Mouse (Mus musculus) mouse trophoblast stem cell (cell line): Measurements from ENCODE around the gene Olfr1302.

Source experiments
- in situ Hi-C, 2 experiments: fragments of 300-500 bp; cut with MseI, MboI; formaldehyde crosslinking; loops; 2 replicates in 1 of 2; 3 replicates in 1 of 2; pipeline ENCODE4 v1.15.1; 2025

The Olfr1302 gene

GRCm38 (mm10) chr2:111777129-111777528, at the start of gene Olfr1302:
TSS of gene Olfr1302 (plus strand) at chr2:111777429.
- in situ Hi-C loops, result no loop called here

- in situ Hi-C loops, result no loop called here
Observed at GRCm38 (mm10) chr2:111750706-111751105, 26.5 kb upstream of the Olfr1302 start, which contains the start of gene Olfr1301. TSS of gene Olfr1301 (plus strand) at chr2:111751006.

GRCm38 (mm10) chr2:111812936-111813335, 35.7 kb downstream of the Olfr1302 start:
- in situ Hi-C loops, result no loop called here

GRCm38 (mm10) chr2:111820240-111820639, 43.0 kb downstream of the Olfr1302 start, which contains the start of gene Olfr1303:
TSS of gene Olfr1303 (minus strand) at chr2:111820340.
- in situ Hi-C loops, result no loop called here
